Mouse (Mus musculus) kidney, adult 2 months (tissue): ENCODE measurements at regions not wholly inside any gene's neighbourhood (a gene's known extent, or its start where the extent isn't known, plus 50 kb on each side); places are given as distances from the start of the nearest gene placed in this dataset.

ENCODE experiments used
- DNase-seq: peaks from one replicate; pipeline ENCODE4 v3.0.0; 2021
- H3K27ac ChIP-seq: fragments of 200-500 bp; 2 replicates; pipeline ENCODE4 v1.5.1; 2012; ENCODE audit warnings: low read depth, low read length, control low read depth, inconsistent platforms; ENCODE audit not compliant: insufficient read depth
- H3K27me3 ChIP-seq: fragments of 200-500 bp; replicated peaks from 2 replicates; pipeline ENCODE4 v1.6.1; 2012; ENCODE audit warnings: mild to moderate bottlenecking, moderate library complexity, low read length, inconsistent platforms; ENCODE audit not compliant: control insufficient read depth, insufficient read depth
- H3K36me3 ChIP-seq: fragments of 200-500 bp; 2 replicates; pipeline ENCODE4 v1.6.1; 2012; ENCODE audit warnings: mild to moderate bottlenecking, moderate library complexity, low read length, inconsistent platforms; ENCODE audit not compliant: control insufficient read depth, insufficient read depth
- H3K4me1 ChIP-seq: fragments of 200-500 bp; 2 replicates; pipeline ENCODE4 v1.6.1; 2011; ENCODE audit warnings: low read length; ENCODE audit not compliant: control insufficient read depth, insufficient read depth
- H3K4me3 ChIP-seq: fragments of 200-500 bp; 2 replicates; pipeline ENCODE4 v1.5.1; 2011; ENCODE audit warnings: mild to moderate bottlenecking, low read depth, low read length, control low read depth; ENCODE audit not compliant: insufficient read depth
- CTCF ChIP-seq: fragments of 200-500 bp; conservative IDR thresholded peaks from 2 replicates; pipeline ENCODE4 v1.5.1; 2011; ENCODE audit warnings: low read depth, mild to moderate bottlenecking, control low read depth, low read length, moderate library complexity, mixed read lengths; ENCODE audit not compliant: insufficient read depth, insufficient read length
- POLR2A ChIP-seq: fragments of 200-500 bp; IDR thresholded peaks from one replicate; pipeline ENCODE4 v1.6.1; 2011; ENCODE audit warnings: low read depth, low read length, control low read depth
- WGBS: fragments of 180-500 bp; shearing (Covaris S2); methylation state at CpG from one replicate; pipeline ENCODE4 v1.1.7; 2018; 5-methylcytosine and 5-hydroxymethylcytosine counted together

DNA sequence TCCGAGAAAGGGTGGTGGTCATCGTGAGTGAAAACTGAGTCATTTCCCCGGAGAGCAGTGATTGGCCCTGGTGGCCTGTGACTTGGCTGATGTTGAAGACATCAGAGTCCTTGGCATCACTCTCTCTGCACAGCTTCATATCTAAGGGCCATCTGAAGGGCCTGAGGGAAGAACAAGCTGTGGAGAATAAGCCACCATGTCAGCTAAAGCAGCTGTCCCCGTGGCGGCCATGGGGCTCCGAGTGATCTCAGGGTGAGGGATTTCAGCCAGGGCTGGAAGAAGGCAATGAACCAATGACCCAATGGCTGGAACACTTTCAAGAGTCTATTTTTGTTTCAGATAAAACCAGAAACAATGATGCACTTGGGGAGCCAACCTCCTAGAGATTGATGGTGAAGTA, 62.2 kb downstream of the Ttc32 start:
- DNase-seq = peak; percentile 50
- 79% methylated on average over 6 of the region's 6 CpGs for WGBS
- TF ChIP-seq CTCF (no peak), POLR2A (no peak)
- H3K27ac ChIP-seq = no peak overlapping the region
- no peaks in the 10 kb centered on the region for H3K36me3 ChIP-seq
- no peaks in the 10 kb centered on the region for H3K27me3 ChIP-seq
- H3K4me1 ChIP-seq = no peaks in the 10 kb centered on the region
- H3K4me3 ChIP-seq = no peak overlapping the region

DNA sequence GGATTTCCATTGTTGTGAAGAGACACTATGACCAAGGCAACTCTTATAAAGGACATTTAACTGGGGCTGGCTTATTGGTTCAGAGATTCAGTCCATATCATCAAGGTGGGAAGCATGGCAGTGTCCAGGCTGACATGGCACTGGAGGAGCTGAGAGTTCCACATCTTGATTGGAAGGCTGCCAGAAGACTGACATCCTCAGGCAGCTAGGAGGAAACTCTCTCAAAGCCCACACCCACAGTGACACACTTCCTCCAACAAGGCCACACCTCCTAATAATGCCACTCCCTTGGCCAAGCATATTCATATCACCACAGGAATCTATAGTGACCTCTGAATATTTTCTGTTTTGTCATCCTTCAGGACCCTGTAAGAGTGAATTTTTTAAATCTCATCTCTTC, 65.3 kb downstream of the Ttc32 start:
- no peak for TF ChIP-seq POLR2A
- no peak for TF ChIP-seq CTCF
- Histone ChIP-seq H3K27ac (no peak overlapping the region), H3K36me3 (no peaks in the 10 kb centered on the region), H3K27me3 (no peaks in the 10 kb centered on the region), H3K4me3 (no peak overlapping the region), H3K4me1 (no peaks in the 10 kb centered on the region)
- no peak for DNase-seq

DNA sequence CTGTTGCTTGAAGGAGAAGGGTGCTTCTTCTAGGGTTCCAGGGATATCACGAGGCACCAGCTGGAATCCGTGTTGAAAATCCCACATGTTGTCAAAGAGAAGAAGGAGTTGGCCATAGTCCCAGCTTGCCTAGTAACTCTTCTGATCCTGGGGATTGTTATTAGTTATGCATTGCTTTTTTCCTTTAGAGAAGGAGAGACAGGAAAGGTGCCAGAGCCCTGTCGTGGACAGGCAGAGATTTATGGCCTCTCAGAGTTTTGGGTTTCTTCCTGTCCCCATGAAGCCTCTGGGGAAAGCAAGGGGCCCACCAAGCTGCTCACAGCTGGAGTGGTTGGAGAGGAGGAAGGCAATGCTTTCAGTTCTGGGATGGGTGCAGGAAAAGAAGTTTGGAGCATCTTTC, 76.6 kb downstream of the Ttc32 start:
- H3K36me3 ChIP-seq = no peaks in the 10 kb centered on the region
- H3K4me3 ChIP-seq = no peak overlapping the region
- DNase-seq = no peak
- H3K27me3 ChIP-seq = no peaks in the 10 kb centered on the region
- WGBS = 19% methylated on average over 3 of the region's 3 CpGs
- TF ChIP-seq CTCF (no peak), POLR2A (no peak)
- H3K27ac ChIP-seq = no peak overlapping the region
- H3K4me1 ChIP-seq = no peaks in the 10 kb centered on the region

DNA sequence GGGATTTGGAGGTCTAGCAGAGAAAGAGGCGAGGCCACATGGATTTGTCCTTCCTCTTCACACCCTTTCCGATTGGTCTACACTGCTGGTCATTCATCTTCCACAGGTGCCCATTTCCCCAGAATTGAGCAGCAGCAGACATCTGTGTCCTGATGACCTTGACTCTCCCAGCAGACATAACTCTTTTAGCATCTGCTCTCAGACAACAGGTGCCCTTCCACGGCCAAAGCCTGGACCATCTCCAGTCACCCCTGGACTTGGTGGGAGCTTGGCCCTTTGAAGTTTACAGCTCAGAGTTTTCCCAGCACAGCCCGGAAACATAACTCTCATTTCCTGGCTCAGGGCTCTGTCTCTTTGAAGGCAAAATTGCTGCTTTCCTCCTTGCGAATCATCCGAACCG, 80.0 kb downstream of the Ttc32 start:
- no peaks in the 10 kb centered on the region for H3K36me3 ChIP-seq
- TF ChIP-seq POLR2A (no peak), CTCF (no peak)
- no peaks in the 10 kb centered on the region for H3K4me1 ChIP-seq
- no peak overlapping the region for H3K27ac ChIP-seq
- H3K27me3 ChIP-seq = no peaks in the 10 kb centered on the region
- no peak overlapping the region for H3K4me3 ChIP-seq
- WGBS = 29% methylated on average over 7 of the region's 7 CpGs
- DNase-seq = no peak

DNA sequence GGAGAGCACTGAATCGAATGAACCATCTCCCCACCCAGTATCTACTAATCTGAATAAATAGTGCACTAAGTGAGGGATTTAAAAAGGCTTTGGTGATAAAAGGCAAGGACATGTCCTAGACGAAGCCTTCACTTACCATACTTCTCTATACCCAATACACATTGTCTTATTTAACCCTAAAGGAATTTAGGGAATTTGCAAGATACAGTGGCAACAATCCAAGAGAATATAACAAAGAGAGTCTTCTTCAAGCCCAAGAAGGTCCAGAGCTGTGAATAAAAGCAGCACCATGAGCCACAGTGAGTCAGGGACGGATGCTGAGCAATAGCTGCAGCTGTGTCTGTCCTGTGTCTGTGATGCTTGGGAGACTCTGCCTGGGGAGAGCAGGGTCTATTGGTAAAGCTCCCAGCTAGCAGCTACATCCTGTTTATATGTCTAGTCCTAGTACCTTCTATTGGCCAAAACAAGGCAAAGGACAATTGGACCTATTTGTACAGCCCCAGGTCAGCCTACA, 82.4 kb downstream of the Ttc32 start:
- H3K36me3 ChIP-seq = no peaks in the 10 kb centered on the region
- no peak for TF ChIP-seq CTCF
- H3K27ac ChIP-seq = no peak overlapping the region
- no peaks in the 10 kb centered on the region for H3K4me1 ChIP-seq
- H3K4me3 ChIP-seq = no peak overlapping the region
- H3K27me3 ChIP-seq = no peaks in the 10 kb centered on the region
- no peak for DNase-seq
- whole genome bisulfite sequencing = 90% methylated on average over 3 of the region's 3 CpGs

DNA sequence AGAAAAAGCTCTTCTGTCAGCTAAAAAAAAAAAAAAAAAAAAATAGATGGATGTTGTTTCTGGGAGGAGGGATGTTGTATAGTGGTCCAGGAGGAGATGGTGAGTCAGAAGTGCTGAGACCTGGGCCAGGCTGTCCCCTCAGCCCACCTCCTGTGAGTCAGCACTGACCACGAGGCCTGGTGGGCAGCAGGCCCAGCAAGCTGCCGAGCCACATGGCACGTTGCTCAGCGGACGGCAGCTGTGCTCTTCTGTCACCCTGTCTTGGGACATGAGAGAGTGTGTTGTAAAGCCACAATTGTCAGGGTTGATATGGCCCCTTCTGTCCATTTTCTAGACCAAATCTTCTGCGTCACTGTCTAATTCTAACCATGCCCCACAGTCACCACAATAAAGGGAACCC, 83.9 kb downstream of the Ttc32 start:
- H3K36me3 ChIP-seq = no peaks in the 10 kb centered on the region
- H3K27ac ChIP-seq = no peak overlapping the region
- DNase-seq = no peak
- WGBS = 73% methylated on average over 6 of the region's 6 CpGs
- TF ChIP-seq CTCF = no peak
- TF ChIP-seq POLR2A = no peak
- H3K27me3 ChIP-seq = no peaks in the 10 kb centered on the region
- H3K4me1 ChIP-seq = no peaks in the 10 kb centered on the region
- H3K4me3 ChIP-seq = no peak overlapping the region

DNA sequence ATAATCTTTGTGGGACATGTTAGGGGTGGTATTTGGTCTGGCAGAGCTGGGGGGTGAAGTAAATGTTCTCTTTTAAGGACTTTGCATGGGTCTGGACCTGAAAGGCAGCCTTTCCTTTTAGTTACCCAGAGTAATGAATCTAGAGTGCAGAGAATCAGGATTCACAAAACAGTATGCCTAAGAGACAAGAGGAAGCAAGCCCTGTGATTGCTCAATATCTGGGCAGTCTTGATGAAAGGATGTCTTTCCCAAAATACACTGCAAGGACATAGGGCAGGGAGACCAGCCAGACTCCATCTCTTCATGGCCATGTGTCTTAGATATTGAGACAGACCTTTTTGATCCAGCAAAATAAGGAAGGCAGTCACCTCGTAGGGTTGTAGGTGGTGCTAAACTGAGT, 84.3 kb downstream of the Ttc32 start:
- TF ChIP-seq CTCF (no peak), POLR2A (no peak)
- H3K27me3 ChIP-seq = no peaks in the 10 kb centered on the region
- H3K4me1 ChIP-seq = no peaks in the 10 kb centered on the region
- no peak overlapping the region for H3K27ac ChIP-seq
- no peaks in the 10 kb centered on the region for H3K36me3 ChIP-seq
- no peak overlapping the region for H3K4me3 ChIP-seq
- DNase-seq = no peak
- WGBS = 82% methylated on average over 1 of the region's 1 CpGs

DNA sequence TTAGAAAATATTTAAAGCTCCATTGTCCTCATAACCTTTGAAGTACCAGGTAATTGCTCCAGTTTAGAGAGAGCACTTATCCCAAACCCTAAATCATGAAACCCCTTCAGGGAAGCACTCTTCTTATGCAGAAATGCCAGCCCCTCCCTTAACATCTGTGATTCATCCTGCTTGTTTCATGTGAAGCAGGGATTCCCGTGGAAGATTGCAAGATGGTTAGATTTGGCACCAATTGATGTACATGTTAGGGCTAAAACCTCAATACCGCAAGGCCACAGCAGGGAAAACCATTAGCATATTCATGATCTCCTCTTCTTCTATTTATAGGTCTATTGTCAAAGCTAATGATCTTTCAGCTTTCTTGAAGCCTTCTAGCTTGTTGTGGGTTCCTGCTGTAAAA, 88.8 kb downstream of the Ttc32 start:
- Histone ChIP-seq H3K27me3 (no peaks in the 10 kb centered on the region), H3K36me3 (no peaks in the 10 kb centered on the region), H3K27ac (no peak overlapping the region), H3K4me1 (no peaks in the 10 kb centered on the region), H3K4me3 (no peak overlapping the region)
- 59% methylated on average over 2 of the region's 2 CpGs for WGBS
- TF ChIP-seq CTCF = no peak
- no peak for TF ChIP-seq POLR2A
- no peak for DNase-seq
